Mouse (Mus musculus) heart, postnatal 0 days (tissue): ENCODE results near the gene Pln.

Experiments
- CTCF ChIP-seq: IDR thresholded peaks from 2 replicates; pipeline ENCODE4 v1.5.1; 2016; ENCODE audit warnings: antibody characterized with exemption, control low read depth, low read depth
- EP300 ChIP-seq: IDR thresholded peaks from 2 replicates; pipeline ENCODE4 v1.6.1; 2016; ENCODE audit warnings: antibody characterized with exemption, low read depth

DNA sequence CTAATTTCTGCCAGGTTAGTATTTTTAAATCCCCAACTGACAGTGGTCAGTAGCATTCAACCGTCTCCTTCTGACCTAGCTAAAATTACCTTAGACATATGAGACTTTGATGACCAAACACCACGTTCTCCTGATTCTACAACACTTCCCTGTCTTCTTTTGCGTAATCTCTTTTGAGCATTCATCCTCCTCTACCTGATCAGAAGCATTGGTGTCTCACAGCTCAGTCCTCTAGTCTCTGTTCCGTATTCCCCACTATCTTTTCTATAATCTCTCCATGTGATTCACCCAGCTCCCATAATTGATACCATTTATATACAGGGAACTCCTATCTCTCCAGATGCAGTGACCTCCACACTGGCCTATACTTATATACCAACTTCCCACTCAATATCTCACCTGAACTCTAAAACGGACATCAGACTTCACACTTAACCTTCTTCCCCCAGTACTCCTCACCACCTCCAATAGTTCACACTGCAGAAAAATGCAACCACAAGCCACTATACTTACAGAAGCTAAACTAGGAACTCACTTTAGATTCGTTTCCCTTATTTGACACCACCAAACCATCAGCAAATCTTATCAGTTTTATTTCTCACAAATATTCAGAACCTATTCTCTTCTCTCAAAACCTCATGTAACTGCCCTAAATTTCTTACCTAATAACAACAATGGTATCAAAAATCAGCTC lies 36.6 kb downstream of the Pln start:
- no peak for TF ChIP-seq CTCF
- TF ChIP-seq EP300, result no peak
